Mouse (Mus musculus): ENCODE results near the gene Kcnj9.

DNA sequence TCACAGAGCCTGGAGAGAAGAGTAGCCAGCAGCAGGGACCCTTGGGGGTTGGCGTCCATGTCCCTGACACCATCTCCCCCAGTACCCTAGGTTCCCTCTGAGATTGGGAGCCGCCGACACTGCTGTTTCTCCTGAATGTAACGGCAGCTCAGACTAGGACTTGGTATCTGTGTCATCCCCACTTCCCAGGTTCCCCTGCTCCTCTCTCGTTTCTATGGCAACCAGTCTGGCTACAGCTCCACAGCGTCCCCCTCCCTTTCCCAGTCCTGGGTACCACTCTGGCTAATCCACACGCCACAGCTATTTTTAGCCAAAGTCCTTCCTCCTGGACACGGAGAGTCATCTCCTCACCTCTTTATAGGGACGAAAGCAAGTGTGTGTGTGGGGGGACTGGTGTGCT is at the start of gene Kcnj9:
- no peak for TF ChIP-seq MYOG (IDR thresholded peaks at IDR 0.05; ENCODE audit: control insufficient read depth in 1 of 3, insufficient read depth in 1 of 3, insufficient read length in 2 of 3, low read depth in 2 of 3)
- no peak for TF ChIP-seq POLR2A (IDR thresholded peaks at IDR 0.05; ENCODE audit: insufficient read length, low read depth)
- TF ChIP-seq MAX (IDR thresholded peaks at IDR 0.05; ENCODE audit: low read depth), result no peak
- TF ChIP-seq TCF12 (IDR thresholded peaks at IDR 0.05; ENCODE audit: insufficient read depth, poor library complexity, severe bottlenecking), result no peak
- TF ChIP-seq CEBPB (IDR thresholded peaks at IDR 0.05; ENCODE audit: insufficient read depth, poor library complexity, severe bottlenecking), result no peak

Measured in myocyte (in vitro differentiated cells).